Mouse (Mus musculus): ENCODE measurements around the gene Pigk. TPM values are rescaled to one million over a fixed set of nuclear protein-coding genes. Genes with fewer than 3 reads are reported as not detected.

The Pigk gene
- total RNA-seq, 2 experiments from 2014 or later = 20.8 to 27.7 TPM

DNA sequence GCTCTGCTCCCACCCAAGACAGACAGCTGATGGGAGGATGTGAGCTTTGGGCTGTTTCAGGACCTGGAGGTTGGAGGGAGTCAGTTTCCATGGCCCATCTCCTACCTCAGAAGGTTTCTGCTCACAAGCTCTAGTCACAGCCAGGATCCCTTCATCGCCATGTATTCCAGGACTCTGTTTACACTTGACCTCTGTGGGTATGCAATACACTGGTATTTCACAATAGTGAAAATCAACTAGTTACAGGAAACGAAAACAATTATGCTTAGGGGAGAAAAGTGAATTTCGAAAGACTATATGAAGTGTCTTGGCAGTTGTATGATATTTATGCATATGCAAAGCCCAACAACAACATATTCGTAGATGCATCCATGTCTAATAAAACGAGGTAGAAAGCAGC lies 101.2 kb downstream of the Pigk start:
- no peak for DNase-seq
- intact Hi-C loops (cut with DNase I; ENCODE audit: low total_unique reads) = no loop called here

DNA sequence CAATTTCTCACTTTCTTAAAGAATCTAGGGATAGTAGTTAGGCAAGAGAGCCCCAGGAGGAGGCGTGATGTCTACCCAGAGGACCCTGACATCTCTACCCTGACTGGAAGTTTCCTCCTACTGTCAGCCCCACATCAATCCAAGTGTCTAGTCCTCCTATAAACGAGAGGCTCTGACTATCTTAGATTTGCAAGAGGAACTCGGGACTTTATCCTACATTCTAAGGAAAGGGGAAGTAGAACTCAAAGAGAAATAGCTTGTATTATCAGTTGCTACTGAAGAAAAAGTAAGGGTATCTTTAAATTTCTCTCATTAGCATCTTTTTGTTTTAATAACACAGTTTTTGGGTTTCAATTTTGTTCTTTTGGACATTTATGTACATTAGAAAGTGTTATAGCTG lies 106.5 kb downstream of the Pigk start:
- DNase-seq = no peak
- intact Hi-C loops (cut with DNase I; ENCODE audit: low total_unique reads) = no loop called here

DNA sequence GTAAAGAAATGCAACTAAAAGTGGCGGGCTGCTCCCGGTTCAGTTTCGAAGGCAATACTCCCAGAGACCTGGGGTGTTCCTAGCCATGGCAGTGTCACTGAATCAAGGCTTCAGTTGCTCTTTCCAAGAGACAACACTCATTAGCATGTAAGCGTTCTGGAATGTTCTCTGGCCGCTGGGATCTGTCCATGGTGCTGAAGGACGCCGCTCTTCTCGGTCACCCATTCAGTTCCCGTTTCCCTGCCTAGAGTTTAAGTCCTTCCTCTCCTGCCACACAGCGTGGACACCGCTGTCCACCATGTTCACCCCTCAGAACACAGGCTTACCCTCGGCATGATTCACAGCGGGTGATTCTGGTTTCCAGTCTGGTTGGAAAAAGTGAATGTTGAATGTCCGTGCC lies 107.3 kb downstream of the Pigk start:
- peak; percentile 63 for DNase-seq
- intact Hi-C loops (cut with DNase I; ENCODE audit: low total_unique reads) = no loop called here

DNA sequence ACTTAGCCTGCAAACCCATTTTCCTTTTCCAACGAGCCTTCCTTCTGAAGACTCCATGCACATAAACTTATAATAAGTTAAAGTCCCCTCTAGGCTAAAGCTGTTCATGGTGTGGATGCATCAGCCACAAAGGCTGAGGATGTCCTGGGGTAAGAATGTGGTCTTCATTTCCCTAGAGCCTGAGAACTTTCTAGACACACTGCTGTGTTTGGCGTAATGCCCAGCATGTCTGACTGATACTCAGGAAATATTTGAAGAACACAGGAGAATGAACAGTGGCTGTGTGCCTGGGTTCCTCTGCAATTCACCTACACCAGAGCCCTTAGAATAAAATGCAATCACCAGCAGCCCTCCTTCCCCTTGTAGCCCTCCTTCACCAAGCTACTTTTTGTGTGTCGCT lies 117.5 kb downstream of the Pigk start:
- intact Hi-C loops (cut with DNase I; ENCODE audit: low total_unique reads) = no loop called here
- DNase-seq = no peak

DNA sequence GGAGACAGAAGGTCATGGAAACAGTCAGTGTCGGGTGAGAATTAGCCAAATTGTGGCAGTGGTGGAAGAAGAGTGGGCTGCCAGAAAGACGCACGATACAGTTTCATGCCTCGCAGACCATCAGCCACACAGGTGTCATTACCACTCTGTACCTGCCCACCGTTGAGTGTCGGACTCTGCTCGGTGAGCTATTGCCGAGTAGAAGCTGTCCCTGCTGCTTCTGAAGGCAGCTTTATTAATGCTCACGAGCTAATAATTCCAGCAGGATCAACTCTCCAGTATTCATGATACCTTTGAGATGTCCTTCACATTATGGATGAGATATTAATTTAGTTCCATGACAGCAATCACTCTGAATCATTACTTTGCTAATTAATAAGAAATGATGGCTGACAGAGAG lies 118.1 kb downstream of the Pigk start:
- no peak for DNase-seq
- intact Hi-C loops (cut with DNase I; ENCODE audit: low total_unique reads) = no loop called here

DNA sequence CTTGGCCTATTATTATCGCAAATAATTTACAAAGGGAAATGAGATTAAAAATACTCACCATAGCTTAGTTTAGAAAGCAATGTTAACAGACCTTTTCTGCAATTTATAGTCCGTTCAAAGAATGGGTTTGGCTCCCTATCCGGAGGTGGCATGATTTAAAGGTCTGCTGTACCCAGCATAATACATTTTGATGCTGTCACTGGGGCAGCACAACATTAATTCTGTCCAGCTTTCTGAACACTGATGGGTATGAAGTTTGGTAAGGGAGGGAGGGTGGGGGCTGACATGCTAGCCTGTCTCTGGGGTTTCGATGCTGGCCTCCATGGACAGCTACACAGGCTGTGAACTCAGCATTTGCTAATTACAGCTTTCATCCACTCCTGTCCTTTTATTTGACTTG lies 118.5 kb downstream of the Pigk start:
- intact Hi-C loops (cut with DNase I; ENCODE audit: low total_unique reads) = no loop called here
- no peak for DNase-seq

DNA sequence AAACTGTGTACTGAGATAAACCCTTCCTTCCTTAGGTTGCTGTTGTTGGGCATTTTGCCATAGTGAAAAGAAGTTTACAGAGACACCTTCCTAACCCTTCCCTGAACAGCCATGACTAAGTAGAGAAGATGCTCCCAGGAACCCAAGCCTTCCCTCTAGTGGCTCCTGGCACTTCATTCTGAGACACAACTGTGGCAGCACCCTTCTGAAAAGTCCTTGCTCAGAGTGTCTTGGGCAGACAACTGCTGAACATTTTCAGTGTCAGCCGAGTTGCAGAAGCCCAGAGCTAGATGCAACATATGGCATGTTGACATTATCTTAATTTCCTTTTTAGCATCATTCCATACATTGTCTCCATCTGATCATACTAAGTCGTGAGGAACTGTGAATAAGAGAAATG lies 123.5 kb downstream of the Pigk start:
- intact Hi-C loops (cut with DNase I; ENCODE audit: low total_unique reads) = no loop called here
- DNase-seq = no peak

DNA sequence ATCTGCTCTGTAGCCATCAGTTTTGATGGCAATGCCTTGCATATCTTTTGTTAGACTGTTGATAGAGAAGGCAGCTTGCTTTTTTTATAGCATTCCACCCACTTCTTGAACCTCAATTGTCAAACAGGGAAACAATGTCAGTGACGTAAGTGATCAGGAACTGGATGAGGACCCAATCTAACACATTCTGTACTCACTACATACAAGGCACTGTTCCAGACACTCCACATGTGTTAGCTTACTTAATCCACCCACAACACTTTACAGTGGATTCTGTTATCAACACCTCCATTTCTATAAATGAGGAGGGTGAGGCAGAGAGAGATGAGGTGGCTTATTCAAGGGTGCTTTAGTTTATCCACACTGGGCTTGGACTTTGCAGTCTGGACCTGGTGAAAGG lies 124.0 kb downstream of the Pigk start:
- DNase-seq = no peak
- intact Hi-C loops (cut with DNase I; ENCODE audit: low total_unique reads) = no loop called here

DNA sequence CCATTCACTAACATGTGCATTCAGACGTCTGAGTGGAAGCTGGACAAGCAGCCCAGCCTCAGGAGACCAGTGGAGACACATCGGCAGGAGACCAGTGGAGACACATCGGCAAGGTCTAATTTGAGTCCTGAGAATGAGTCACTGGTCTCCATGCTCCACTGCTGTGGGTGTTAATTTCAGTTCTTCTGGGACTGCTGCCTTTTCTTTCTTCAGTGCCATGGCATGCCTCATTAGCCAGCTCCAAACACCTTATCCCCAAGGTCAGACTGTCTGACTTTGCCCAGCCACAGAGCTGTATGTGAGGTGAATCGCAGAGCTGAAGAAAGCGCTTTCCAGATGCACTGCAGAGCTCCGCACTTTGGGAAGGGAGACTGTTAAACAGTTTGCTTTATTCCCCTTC lies 127.4 kb downstream of the Pigk start:
- intact Hi-C loops (cut with DNase I; ENCODE audit: low total_unique reads) = no loop called here
- no peak for DNase-seq

DNA sequence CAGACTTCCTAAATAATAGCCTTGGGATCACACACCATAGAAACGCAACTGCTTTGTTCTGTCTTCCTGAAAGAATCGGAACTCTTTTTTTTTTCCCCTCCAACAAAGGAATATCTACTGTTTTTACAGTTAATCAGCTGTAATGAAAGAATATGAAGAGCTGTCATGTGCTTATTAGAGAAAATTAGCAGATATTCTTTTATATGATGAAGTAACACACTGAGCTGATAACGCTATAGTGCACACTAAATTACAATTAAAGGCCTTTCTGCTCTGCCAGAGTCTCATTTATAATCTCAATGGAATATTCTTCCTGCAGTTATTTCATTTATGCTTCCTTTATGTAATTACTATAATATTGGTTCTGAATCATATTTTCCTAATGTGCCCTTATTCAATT lies 128.7 kb downstream of the Pigk start:
- intact Hi-C loops (cut with DNase I; ENCODE audit: low total_unique reads) = no loop called here
- DNase-seq = no peak

DNA sequence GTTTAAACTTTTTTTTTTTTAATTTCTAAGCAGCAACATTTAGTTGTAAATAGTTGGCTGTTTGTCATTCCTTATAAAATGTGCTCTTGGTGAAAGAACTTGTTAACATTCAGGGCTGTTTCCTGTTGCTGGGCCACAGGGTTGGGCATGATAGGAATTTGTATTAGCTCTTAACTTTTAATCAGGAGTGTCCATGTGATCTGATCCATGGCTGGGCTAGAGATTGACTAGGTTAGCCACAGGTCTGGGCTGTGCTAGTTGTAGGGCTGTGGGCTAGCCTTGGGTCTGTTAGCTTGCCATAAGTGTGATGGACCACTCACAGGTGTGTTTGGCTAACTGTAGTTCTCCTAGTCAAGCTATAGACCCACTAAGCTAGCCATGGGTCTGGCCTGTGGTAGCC lies 130.0 kb downstream of the Pigk start:
- intact Hi-C loops (cut with DNase I; ENCODE audit: low total_unique reads) = no loop called here

DNA sequence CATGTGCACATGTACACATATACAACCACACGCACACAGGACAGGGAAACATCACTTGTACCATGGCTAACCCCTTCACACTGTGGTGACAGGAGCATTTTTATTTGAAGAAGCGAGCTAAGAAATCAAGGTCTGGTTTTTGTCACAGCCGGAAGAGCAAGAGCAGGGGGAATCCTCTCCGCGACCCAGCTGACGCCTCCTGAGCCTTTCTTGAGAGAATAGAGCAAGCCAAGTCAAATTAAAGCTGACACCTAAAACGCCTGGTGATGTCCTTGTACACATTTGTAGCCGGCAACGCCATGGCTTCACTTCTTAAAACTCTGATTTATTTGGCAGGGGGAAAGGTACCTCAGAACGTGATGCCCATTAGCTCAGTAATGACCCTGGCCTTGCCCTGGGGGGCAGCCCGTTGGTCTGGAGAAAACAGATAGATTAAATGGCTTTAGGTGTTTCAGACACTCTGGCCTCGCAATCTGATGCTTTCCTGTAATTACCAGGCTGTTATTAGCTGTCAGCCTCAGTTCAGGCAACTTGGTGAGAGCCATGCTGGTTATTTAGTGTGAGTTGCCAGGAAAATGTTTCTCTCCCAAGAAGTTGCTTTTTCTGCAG lies 141.2 kb downstream of the Pigk start:
- no peak for DNase-seq
- intact Hi-C loops (cut with DNase I; ENCODE audit: low total_unique reads) = no loop called here

More for the DNA sequence above, 130.0 kb downstream of the Pigk start:
- DNase-seq = no peak

DNA sequence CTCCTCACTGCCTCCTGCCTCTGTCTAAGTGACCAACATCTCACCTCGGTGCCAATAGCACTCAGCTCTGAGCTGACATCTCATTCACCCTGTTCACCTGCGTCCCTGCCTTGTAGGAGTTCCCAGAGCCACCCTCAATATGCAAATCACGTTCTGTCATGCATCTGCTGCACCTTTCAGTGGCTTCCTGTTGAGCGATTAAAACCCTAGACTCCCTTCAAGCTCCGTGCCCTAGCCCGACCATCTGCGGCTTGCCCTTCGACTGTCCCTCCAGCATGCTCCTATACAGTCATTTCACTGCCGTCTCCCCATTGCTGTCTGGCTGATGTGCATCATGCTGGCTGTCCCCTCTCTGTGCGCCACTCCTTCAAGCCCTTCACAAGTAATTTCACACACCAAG lies 142.2 kb downstream of the Pigk start:
- intact Hi-C loops (cut with DNase I; ENCODE audit: low total_unique reads) = no loop called here
- no peak for DNase-seq

DNA sequence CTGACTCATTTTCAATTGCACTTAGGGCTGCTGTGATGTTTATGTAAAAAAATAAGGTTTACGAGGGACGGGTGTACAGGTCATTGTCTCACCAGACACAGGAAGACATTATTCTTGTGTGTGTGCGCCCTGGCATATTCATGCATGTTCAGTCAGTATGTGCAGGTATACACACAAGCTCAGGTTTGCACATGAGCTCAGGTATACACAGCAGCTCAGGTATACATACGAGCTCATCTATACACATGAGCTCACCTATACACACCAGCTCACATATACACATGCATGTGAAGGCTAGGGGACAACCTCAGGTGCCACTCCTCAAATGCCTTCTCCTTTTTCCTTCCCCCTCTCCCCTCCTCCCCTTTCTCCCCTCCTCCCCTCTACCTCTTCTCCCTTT lies 147.6 kb downstream of the Pigk start:
- DNase-seq = no peak
- intact Hi-C loops (cut with DNase I; ENCODE audit: low total_unique reads) = no loop called here

DNA sequence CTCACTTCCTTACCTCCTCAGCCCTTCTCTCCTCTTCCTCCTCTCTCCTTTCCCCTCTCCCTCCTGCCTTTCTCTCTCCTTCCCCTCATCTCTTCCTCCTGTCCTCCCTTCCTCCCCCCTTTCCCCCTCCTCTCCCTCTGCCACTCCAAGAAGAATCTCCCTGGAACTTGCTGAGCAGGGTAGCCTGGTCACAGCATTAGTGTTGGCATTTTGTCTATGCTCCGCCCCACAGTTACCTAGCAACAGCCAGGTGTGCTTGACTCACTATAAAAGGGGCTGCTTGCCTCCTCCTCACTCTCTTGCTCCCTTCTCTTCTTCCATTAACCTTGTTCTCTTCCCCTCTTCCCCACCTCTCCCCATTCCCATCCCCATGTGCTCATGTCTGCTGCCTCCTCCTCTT lies 148.1 kb downstream of the Pigk start:
- intact Hi-C loops (cut with DNase I; ENCODE audit: low total_unique reads) = no loop called here
- DNase-seq = no peak

DNA sequence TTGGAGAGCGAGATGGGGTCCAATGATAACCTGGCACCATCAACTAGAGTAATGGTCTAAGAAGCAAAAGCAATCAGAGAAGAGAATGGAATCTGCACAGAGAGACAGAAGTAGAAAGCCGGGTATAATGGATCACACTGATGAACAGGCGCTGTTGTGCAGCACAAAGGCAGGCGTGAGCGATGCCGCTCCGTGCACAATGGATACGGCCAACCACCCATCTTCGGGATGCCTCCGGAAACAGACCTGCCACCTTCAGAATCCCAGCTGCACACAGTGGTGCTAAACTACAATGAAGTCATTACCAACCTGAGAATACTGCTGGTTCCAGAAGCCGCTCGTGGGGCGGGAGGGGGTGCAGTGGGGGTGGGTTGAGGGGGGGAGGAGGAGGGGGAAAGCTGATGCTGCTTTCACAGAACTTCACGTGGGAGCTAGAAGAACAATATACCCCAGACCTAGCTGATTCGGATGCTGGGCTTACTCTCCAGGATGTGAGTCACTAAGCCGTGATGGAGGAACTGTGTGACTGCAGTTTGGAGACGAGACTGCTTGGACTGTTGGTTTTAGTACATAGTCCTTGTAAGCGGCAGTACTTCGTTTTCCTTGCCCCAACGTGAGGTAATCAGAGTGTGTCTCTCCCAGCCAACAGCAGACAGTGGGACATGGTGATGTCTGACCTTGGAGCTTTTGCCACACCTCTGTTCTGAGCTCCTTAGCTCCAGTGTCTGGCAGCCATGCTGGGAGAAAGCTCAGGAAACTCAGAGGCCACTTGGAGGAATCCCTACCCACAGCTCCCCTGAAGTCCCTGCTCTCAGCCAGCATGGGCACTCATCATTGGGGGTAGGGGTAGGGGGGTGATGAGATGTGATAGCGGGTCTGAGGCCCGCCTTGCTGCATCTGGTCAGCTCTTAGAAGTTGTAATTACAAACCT lies 152.4 kb downstream of the Pigk start:
- intact Hi-C loops (cut with DNase I; ENCODE audit: low total_unique reads) = no loop called here
- DNase-seq = no peak

DNA sequence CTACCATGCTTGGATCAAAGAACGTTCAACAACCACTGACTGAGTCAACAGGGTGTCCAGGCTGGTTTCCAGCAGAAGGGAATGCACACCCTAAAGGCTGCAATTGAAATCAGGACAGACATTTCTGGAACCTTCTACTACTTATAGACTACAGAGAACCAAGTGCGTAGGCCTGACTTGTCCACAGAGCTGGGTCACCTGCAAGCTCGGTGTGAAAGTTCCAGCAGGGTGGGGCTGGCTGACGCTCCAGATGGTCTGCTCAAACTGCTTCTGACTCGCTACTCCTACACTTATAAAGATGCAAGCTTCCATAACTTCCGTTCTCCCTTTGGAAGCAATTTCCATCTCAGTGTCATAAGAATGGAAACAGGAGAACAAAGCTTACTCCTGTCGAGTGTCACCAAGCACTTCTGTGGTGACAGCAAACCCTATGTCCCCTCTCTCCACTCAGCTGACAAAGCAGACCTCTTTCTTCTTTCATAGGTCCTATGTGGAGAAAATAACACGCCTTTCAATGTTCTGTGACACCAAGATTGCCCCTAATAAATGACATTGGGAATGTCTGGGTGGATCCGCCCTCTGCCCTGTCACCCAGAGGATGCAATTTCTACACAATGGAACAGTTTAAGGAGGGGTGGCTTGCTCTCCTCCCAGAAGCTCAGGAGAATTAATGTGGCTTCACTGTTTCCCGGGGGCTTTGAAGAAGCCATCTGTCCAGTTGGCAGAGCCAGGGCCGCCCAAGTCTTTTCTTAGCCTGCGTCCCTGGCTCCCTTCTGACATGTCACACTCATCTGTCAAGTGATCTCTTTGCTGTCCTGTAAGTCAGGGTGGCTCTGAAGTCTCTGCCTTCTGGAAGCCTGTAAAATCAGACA lies 154.0 kb downstream of the Pigk start:
- intact Hi-C loops (cut with DNase I; ENCODE audit: low total_unique reads) = no loop called here
- no peak for DNase-seq

DNA sequence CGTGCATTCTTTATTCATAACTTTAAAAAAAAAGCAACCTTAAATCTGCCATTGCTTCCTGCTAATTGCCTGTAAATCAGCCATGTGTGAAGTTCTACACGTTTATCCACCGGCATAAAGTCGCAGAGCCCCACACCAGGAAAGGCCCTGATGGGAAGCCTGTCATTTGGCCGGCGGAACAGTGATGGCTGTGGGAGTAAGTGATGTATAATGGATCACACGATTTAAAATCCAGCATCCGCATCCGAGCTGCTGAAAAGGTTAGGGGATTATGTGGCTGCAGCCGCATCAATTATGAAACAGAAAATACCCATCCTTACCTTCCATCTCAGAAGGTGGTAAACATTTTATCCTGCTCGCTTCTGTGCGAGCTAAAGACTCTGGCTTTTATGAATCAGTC lies 158.2 kb downstream of the Pigk start:
- intact Hi-C loops (cut with DNase I; ENCODE audit: low total_unique reads) = no loop called here
- no peak for DNase-seq

DNA sequence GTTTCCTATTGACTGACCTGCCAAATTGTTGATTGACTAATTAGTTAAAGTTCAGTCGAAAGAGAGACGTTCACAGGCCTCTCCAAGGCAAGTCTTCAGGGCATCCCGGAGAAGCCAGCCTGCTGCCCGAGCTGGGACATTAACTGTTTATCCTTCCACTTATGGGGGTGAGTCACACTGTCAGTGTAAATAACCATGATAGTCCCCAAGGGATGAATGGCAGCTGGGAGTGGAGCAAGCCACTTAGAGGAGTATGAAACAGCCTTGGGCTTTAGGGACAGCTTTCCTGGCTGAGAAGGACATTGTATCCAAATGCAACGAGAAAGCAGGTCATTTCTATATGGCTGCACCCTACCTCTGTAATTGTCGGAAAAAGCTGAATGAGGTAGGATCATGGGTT lies 158.7 kb downstream of the Pigk start:
- intact Hi-C loops (cut with DNase I; ENCODE audit: low total_unique reads) = no loop called here
- no peak for DNase-seq
